Mouse (Mus musculus) heart, adult 11 months (tissue): ENCODE results near the gene Ldoc1.

ENCODE experiments used
- DNase-seq: peaks from one replicate; pipeline ENCODE4 v3.0.0; 2022

Ldoc1 gene

DNA sequence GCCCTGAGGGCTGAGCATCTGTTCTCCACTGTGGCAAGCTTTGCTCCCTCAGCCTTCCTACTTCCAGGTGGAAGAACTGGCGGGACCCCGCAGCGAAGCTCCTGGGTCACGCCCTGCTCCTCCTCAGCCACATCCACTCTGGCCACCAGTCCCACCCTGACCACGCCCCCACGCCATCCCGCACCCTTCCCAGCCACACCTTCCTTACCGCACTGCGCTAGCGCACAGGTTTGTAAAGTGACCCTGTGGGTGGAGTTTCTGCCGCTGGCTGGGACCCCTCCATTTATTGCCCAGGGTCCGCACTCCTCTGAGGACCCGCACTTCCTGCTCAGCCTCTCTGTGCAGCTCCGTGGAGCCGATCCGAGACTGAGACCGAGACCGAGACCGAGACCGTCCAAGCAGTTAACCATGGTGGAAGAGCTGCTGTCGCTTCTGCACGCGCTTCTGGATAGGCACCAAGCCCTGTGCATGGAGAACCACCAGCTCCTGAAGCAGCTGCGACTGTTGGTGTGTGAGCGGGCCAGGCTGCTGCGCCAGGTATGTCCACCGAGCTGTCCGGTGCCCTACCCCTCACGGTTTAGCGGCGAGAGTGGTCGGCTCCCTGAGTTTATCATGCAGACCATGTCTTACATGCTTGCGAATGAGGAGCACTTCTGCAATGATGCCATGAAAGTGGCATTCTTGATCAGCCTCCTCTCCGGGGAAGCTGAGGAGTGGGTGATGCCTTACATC lies at the start of gene Ldoc1:
TSS of gene Ldoc1 (plus strand) at position 196 of the 732 bp plus-strand sequence.
- no peak for DNase-seq

DNA sequence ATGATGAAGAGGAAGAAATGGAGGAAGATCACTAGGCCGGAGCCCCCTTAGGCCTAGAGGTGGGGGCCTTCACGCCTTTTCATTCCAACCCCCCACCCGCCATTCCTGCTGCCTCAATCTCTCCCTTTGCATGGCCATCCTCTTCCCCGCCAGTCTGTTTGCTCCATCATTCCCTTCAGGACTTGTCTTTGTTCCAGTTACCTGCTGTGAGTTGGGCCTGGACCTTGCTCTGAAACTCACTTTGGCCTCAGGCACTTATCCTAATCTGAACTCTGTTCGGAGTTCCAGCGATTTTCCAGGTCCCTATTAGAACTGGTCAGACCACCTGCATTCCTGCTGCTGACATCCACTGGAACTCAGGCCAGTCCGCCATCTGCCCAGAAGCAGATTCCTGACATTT lies 834 bp downstream of the Ldoc1 start:
- DNase-seq, result no peak

DNA sequence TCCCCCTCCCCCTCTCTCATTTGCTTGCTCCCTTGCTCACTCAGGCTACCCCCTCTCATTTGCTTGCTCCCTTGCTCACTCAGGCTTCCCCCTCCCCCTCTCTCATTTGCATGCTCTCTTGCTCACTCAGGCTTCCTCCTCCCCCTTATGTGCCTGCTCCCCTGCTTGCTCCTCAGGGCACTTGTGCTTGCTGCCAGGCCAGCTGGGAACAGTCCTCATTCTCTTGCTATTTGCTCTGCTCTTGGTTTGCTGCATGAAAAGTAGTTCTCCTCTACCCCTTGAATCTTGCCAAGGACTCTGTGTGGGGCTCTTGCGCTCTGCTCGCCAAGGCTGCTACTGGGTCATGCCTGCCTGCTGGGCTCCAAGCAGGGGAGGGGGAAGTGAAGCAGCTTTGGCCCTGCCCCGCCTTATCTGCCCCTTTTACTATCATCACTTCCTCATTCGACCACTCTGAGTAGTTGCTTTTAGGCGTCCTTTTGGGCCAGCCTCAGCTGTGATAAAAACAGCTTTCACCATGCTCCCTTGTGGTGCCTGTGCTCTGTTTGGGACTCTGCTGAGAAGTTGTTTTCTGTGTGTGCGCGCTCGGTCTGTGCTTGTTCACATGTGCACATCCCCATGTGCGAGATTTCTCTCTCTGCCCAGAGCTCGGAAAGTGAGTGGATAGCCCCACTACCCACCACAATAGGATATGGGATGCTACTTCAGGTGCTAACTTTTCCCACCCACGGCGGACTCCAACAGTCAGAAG lies 13.2 kb downstream of the Ldoc1 start:
- DNase-seq, result peak; percentile 88

DNA sequence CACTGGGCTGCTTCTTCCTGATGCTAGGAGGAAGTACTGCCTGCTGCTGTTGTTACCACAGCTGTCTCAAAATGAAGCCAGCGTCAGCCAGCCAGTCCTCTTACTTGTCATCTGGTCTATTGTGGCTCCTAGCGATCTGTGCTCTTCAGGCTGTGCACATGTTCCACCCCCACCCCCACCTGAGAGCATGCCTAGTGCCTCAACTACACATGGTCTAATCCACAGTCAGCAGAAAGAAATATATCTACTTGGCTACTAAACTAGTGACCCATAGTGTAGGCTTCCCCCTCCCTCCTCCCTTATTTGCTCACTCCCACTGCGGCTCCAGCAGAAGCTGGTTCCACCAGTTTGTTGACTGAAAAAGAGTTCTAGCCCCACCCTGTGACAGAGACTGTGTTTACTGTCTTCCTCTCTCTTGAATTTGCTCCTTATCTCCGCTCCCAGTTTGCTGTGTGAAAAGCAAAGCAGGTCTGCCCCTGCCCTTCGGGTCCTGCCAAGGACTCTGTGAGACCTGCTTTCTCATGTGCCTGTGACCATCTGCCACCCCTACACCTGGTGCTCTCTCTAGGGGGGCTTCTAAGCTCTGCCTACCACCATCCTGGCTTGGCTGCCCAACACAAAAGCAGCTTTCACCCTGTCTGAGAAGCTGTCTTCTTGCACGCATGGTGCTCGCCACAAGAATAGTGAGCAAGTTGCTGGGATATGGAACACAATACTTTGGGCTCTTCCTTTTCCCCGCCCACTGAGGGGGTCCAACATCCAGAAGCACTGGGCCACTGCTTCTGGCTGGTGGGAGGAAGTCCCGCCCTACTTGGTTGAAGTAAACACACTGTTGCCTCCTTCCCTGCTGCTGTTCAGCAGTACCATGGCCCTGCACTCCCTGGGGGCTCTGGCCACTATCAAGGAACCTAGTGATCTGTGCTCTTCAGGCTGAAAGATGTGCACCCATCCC lies 14.0 kb downstream of the Ldoc1 start:
- DNase-seq, result peak; percentile 80

DNA sequence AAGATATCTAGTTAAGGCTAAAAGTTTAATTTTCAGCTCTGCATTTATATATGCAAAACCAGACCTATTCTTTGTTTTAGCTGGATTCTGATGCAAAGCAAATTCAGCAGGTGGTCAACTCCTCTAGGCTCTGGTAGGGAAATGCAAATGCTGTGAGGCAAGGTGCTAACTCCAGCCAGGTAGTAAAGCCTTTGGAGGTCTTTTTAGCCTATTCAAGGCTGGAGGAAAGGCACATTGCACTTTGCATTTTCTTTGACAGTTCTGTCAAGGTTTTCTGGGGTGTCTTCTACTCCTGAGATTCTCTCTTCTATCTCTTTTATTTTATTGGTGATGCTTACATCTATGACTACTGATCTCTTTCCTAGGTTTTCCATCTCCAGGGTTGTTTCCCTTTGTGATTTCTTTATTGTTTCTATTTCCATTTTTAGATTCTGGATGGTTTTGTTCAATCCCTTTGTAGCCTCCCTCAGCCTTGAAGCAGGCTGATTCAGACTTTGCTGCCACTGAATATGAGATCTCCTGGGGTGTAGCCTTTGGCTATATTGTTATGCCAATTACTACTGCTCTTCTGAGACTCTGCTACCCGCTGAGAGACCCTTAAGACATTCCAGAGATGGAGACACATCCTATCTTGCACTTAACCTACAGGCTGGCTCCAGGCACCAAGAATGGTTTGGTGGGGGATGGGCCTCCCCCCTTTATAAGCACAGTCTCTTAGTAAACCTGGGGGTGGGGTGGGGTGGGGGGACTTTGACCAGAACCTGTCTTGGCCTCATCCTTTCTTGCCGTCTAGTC lies 18.4 kb downstream of the Ldoc1 start:
- no peak for DNase-seq
